9 mouse cellular contexts compared by ENCODE assay signal in the genomic region with DNA sequence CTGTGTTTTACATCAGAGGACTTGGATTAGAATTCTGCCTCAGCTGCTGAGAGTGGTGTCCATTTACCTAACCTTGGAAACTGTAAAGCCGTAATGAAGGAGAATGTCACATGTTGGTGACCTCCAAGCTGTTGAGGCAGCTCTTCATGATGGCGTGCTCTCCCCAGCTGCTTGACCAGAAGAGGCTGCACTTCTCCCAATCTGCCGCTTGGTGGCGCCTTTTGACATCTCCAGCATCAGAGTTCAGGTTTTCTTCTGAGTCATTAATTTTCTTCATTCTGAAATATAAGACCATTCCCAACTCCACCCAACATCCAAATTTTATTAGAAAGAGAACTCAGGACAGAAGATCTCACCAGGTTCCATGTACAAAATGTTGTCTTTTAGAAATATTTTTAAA.
DNase-seq lines count a peak whose midpoint lies in the region; ATAC-seq and TF ChIP-seq lines count a peak whose summit lies in the region.
"Had no signal": no experiment of that assay in that cellular context is flagged by ENCODE, and none has a peak within 500 bp of the region (broad histone marks: within the 10 kb centered on the region; RNA-seq: fewer than 3 reads in every experiment).

No protein-coding gene starts in this region.

- peaks cover 7% of the 10 kb centered on the region for H3K4me1 ChIP-seq in olfactory bulb, adult 2 months (ENCODE audit: control insufficient read depth, insufficient read depth, low read length)

- no peak for ATAC-seq in cerebellum, adult (ENCODE audit: insufficient number of reproducible peaks, low FRiP score, low TSS enrichment)
- peak; percentile 82 for ATAC-seq in granulocyte monocyte progenitor cell, adult 5-6 weeks (replicated peaks; ENCODE audit: poor library complexity, severe bottlenecking)
- no peak for ATAC-seq in frontal cortex, adult (ENCODE audit: low TSS enrichment)

- H3K27ac ChIP-seq in olfactory bulb, adult 2 months (ENCODE audit: insufficient read depth, low read depth, low read length) = no peak overlapping the region

- WGBS in olfactory bulb, adult 2 months = 55% methylated on average over 4 of the region's 4 CpGs

- H3K4me3 ChIP-seq in olfactory bulb, adult 2 months (ENCODE audit: insufficient read depth, low read depth, low read length) = no peak overlapping the region
- H3K4me3 ChIP-seq: megakaryocyte, embryonic 14.5 days had no signal

- 0 out of 2 replicates have a peak, but pooled peaks have one; percentile 24 for TF ChIP-seq CTCF in olfactory bulb, adult 2 months (IDR thresholded peaks at IDR 0.05; ENCODE audit: insufficient read depth, low read depth, low read length)

- peak; percentile 49 to 63 for DNase-seq in cerebellum, postnatal 10 days
- DNase-seq in ovary, postnatal 36 days (ENCODE audit: low spot score) = peak; percentile 11
- DNase-seq in ovary, postnatal 14 days (ENCODE audit: low spot score) = no peak
- no peak for DNase-seq in right cerebral cortex, postnatal 14 days

- TF ChIP-seq POLR2A in olfactory bulb, adult 2 months (IDR thresholded peaks at IDR 0.05; ENCODE audit: insufficient read depth, low read depth, low read length) = no peak

Comparison
In these comparisons a context has a peak if more than half of its experiments do, and no peak if none do; other contexts are left out.
1. DNase-seq: peak in cerebellum, postnatal 10 days (2 of 2) and ovary, postnatal 36 days (single experiment); none in ovary, postnatal 14 days (single experiment) and right cerebral cortex, postnatal 14 days (single experiment).